Mouse (Mus musculus): ENCODE results near the gene Prlr. TPM values are rescaled to one million over a fixed set of nuclear protein-coding genes. Genes with fewer than 3 reads are reported as not detected.
A peak's percentile ranks its signal among the peaks of the same experiment; 100 is the strongest.

Prlr gene
- total RNA-seq, 4 experiments from 2014 or later = 72.1 to 382 (median 225) TPM

GRCm38 (mm10) chr15:10330626-10331025, 153.6 kb downstream of the Prlr start:
- DNase-seq = peak; percentile 89

DNA sequence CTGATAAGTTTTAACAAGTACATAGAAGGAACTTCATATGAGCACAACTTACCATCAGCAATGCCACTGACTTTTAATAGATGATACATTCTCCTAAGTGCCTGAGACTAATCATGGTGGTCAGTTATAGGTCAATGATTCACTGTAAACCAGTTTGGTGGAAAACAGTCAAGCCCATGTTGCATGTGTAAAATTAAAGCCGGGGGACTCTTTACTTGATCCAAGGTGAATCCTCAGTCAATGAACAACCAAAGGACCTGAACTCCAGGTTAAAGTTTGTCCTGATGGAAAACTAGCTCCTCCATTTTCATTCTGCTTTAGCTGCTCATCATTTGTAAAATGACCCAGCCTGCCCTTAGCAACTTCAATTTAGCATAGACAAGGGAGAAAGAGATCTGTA, 155.5 kb downstream of the Prlr start:
- DNase-seq = no peak

GRCm38 (mm10) chr15:10338606-10339005, 161.6 kb downstream of the Prlr start:
- DNase-seq = no peak

GRCm38 (mm10) chr15:10347044-10347443, 170.0 kb downstream of the Prlr start:
- no peak for DNase-seq

GRCm38 (mm10) chr15:10358039-10358948, 181.3 kb downstream of the Prlr start, which contains the start of gene Agxt2:
TSS of gene Agxt2 (plus strand) at chr15:10358532.
- no peak for DNase-seq

GRCm38 (mm10) chr15:10366331-10366730, 189.3 kb downstream of the Prlr start:
- DNase-seq = no peak

GRCm38 (mm10) chr15:10375404-10375803, 198.4 kb downstream of the Prlr start:
- DNase-seq = no peak

DNA sequence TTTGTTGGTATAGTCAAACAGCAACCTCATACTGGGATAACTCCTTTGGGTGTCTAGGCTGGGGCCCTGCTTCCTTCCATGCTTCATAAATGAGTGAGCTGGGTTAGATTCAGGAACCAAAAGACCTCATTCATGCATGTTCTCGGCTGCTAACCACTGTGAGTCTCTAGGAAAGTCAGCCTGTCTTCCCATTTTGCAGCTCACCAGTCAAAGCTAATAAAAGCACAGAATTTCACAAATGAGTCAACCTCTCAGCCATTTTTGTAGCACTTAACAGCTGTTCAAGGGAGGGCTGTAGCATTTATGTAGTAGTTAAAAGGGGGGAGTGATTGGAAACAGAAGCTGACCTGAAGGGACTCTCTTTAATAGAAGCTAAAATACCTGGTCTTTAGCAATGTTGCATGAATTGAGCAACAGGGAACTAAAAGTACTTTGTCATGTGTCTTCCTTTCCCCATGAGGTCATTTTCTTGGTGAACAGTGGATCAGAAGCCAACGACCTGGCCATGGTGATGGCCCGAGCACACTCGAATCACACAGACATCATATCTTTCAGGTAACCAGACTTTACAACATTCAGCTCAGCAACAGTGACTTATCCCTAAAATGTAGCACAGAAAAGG, 201.4 kb downstream of the Prlr start:
- DNase-seq = no peak

DNA sequence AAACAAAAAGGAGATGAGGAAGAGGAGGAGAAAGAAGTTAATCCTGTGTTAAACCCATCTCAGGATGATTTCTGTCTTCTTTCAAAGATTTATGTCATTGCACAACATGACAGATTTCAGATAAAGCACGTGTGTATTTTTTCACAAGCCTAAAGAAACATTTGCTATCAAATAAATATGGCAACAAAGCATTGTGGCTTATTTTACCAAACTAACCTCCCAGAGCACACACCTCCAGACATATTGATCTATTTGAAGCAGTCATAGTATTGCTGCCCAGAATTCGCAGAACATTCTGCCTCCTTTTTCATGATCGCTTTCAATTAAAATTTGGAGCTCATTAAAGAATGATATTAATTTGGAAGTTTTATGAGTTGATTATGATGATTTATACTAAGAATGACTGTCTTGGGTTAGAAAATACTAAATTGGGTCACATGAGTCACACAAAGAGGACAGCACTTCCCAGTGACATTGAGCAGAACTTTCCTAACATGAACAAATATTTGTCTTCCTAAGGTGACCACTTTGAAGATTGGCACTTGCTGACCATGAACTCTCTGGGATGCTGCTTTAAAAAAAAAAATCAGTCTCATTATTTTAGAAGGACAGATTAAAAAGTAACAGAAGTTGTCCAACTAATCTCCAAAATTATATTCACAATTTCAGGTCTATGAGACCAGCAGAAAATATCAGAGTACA, 202.9 kb downstream of the Prlr start:
- no peak for DNase-seq

DNA sequence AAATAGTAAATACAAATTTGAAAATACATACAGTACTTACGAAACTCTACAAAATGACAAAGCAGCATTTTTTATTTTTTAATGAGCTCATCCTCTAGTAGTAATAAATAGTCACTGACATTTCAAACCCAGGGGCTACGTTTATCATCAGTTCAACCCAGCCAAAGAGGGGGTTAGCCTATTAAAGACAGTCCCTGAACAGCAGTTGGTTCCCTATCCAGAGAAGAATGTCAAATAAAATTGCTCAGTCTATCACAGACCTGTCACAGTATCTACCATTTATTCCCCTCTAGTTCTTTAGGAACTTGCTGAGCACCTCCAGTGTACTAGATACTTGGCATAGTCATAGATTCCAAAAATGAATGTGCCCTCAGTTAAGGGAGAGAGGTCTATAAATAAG, 210.2 kb downstream of the Prlr start:
- DNase-seq = no peak

Other genes with a start within 250 kb of the Prlr start
- gene Gm21973, start 148.1 kb downstream of the Prlr start, total RNA-seq (2022) = 1 to 10 TPM in 2 of 4 experiments, not detected in 2; 1.3 to 1.9 TPM
- 1 to 10 TPM in 3 of 4 experiments, under 1 TPM in 1; 0.35 to 6.2 (median 3.1) TPM for gene Agxt2, start 181.3 kb downstream of the Prlr start, total RNA-seq (2022)

Measured in adrenal gland, adult 8-10 months (tissue).